Mouse (Mus musculus) forebrain, embryonic 11.5 days (tissue): Measurements from ENCODE around the gene Rpl10-ps3. TPM values are rescaled to one million over a fixed set of nuclear protein-coding genes. Genes with fewer than 3 reads are reported as not detected.

Experiments used
- ATAC-seq: fragments of 200-750 bp; cut with Nextera tagmentation; replicated peaks from 2 replicates; pipeline ENCODE4 v1.8.0; 2017; ENCODE audit warnings: moderate TSS enrichment; ENCODE audit not compliant: low FRiP score
- DNase-seq: peaks from one replicate; pipeline ENCODE4 v3.0.0-alpha.2; 2017; ENCODE audit warnings: low spot score
- H3K27ac ChIP-seq: fragments of 300-500 bp; sonication (generic); 2 replicates; pipeline ENCODE4 v1.5.1; 2014; ENCODE audit warnings: low read depth, low read length
- H3K27me3 ChIP-seq: fragments of 300-500 bp; sonication (generic); 2 replicates; pipeline ENCODE4 v1.6.1; 2014; ENCODE audit warnings: mild to moderate bottlenecking, low read length, mixed read lengths; ENCODE audit not compliant: control insufficient read depth, insufficient read depth
- H3K36me3 ChIP-seq: fragments of 300-500 bp; sonication (generic); 2 replicates; pipeline ENCODE4 v1.6.1; 2014; ENCODE audit warnings: mild to moderate bottlenecking, low read length, moderate library complexity, mixed read lengths; ENCODE audit not compliant: control insufficient read depth, insufficient read depth
- H3K4me1 ChIP-seq: fragments of 300-500 bp; sonication (generic); replicated peaks from 2 replicates; pipeline ENCODE4 v1.6.1; 2014; ENCODE audit warnings: low read length, mixed read lengths; ENCODE audit not compliant: control insufficient read depth, insufficient read depth
- H3K4me2 ChIP-seq: fragments of 300-500 bp; sonication (generic); 2 replicates; pipeline ENCODE4 v1.6.1; 2014; ENCODE audit warnings: low read depth, mild to moderate bottlenecking, low read length, moderate library complexity, mixed read lengths; ENCODE audit not compliant: severe bottlenecking
- H3K4me3 ChIP-seq: fragments of 300-500 bp; sonication (generic); 2 replicates; pipeline ENCODE4 v1.5.1; 2014; ENCODE audit warnings: low read depth, low read length
- H3K9ac ChIP-seq: fragments of 300-500 bp; sonication (generic); 2 replicates; pipeline ENCODE4 v1.6.1; 2014; ENCODE audit warnings: low read length
- H3K9me3 ChIP-seq: fragments of 300-500 bp; sonication (generic); 2 replicates; pipeline ENCODE4 v1.6.1; 2016; ENCODE audit warnings: low read length, mixed read lengths; ENCODE audit not compliant: control insufficient read depth
- WGBS: fragments of 180-500 bp; shearing (Covaris S2); extraction: QIAGEN DNeasy Blood & Tissue Kit; methylation state at CpG from one replicate; pipeline ENCODE4 v1.1.7; 2014; 5-methylcytosine and 5-hydroxymethylcytosine counted together
- polyA plus RNA-seq: library from polyadenylated mRNA; unstranded; fragments of >200 nt; fragmentation: Nextera tagmentation; extraction: Ambion mirVana; gene quantifications from 2 replicates; pipeline ENCODE4 v1.2.1, GENCODE M21; 2014

Gene Rpl10-ps3
- polyA plus RNA-seq, 1 experiment from 2014 or later: 140 TPM

GRCm38 (mm10) chr9:50304004-50304403 lies 40.8 kb downstream of the Rpl10-ps3 start:
- H3K27me3 ChIP-seq: no peaks in the 10 kb centered on the region
- peaks cover 6% of the 10 kb centered on the region; the same call in 1 of the 2 replicates for H3K4me1 ChIP-seq
- ATAC-seq: no peak
- H3K36me3 ChIP-seq: no peaks in the 10 kb centered on the region
- H3K9me3 ChIP-seq: no peaks in the 10 kb centered on the region
- no peak for DNase-seq
- H3K4me3 ChIP-seq: no peak overlapping the region
- 86% methylated on average over 4 of the region's 4 CpGs for WGBS
- no peak overlapping the region for H3K9ac ChIP-seq
- H3K27ac ChIP-seq: no peak overlapping the region
- no peak overlapping the region for H3K4me2 ChIP-seq

GRCm38 (mm10) chr9:50301722-50302121 lies 43.0 kb downstream of the Rpl10-ps3 start:
- Histone ChIP-seq H3K27ac (no peak overlapping the region), H3K4me3 (no peak overlapping the region), H3K36me3 (no peaks in the 10 kb centered on the region), H3K4me2 (no peak overlapping the region), H3K4me1 (peaks cover 6% of the 10 kb centered on the region; the same call in 1 of the 2 replicates), H3K27me3 (no peaks in the 10 kb centered on the region), H3K9me3 (no peaks in the 10 kb centered on the region), H3K9ac (no peak overlapping the region)
- DNase-seq (no peak), ATAC-seq (no peak)

DNA sequence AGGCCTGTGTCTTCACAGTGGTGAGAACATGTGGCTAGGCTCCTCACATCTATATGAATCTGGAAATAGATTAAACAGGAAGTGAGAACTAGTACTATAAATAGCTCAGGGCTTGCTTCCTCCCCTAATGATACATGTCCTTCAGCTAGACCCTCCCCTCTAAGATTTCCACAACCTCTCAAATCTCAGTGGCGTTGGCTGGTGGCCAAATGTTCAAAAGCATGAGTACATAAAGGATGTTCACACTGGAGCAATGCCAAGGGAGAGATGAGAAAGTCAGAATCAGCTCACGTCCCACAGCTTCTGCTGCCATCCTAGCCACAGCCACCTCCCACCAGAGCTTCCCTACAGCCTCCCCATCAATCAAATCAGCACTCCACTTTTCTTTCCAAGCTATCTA lies 46.4 kb downstream of the Rpl10-ps3 start:
- no peaks in the 10 kb centered on the region for H3K36me3 ChIP-seq
- ATAC-seq (no peak), DNase-seq (no peak)
- no peaks in the 10 kb centered on the region for H3K9me3 ChIP-seq
- H3K27me3 ChIP-seq: no peaks in the 10 kb centered on the region
- H3K4me2 ChIP-seq: no peak overlapping the region
- no peak overlapping the region for H3K9ac ChIP-seq
- no peak overlapping the region for H3K27ac ChIP-seq
- no peak overlapping the region for H3K4me3 ChIP-seq
- 0 out of 2 replicates have a peak, but pooled peaks cover 2% of the 10 kb centered on the region for H3K4me1 ChIP-seq
- WGBS: 72% methylated on average over 2 of the region's 2 CpGs

Other genes starting within 250 kb of the Rpl10-ps3 start
- gene Plet1, start 149.6 kb upstream of the Rpl10-ps3 start, polyA plus RNA-seq: 0.21 TPM in 1 of 2 replicates, not detected in the other
- gene Pts, start 183.8 kb upstream of the Rpl10-ps3 start, polyA plus RNA-seq: 77.5 and 93.5 TPM in 2 replicates
- gene Il18, start 209.9 kb upstream of the Rpl10-ps3 start, polyA plus RNA-seq: 9.6 and 10.3 TPM in 2 replicates
- 0.33 and 0.63 TPM in 2 replicates for gene Bco2, start 210.2 kb upstream of the Rpl10-ps3 start, polyA plus RNA-seq
- gene Tex12, start 216.4 kb upstream of the Rpl10-ps3 start, polyA plus RNA-seq: 0.28 TPM in 1 of 2 replicates, not detected in the other